Mouse (Mus musculus): ENCODE data around the gene Prr12.

GRCm38 (mm10) chr7:45077322-45077721 is 24.6 kb upstream of the Prr12 start:
- TF ChIP-seq CTCF (IDR thresholded peaks at IDR 0.05; ENCODE audit: control insufficient read depth, insufficient read depth, low read length) (no peak), POLR2A (IDR thresholded peaks at IDR 0.05; ENCODE audit: borderline replicate concordance, control insufficient read depth, low read depth, low read length) (no peak)
